In genomic region chr13:21200043-21200999, GRCm38 (mm10) we compare ENCODE assay signal across 8 mouse cellular contexts. TPM values are rescaled to one million over a fixed set of nuclear protein-coding genes. Genes with fewer than 3 reads are reported as not detected.
A peak's percentile ranks its signal among the peaks of the same experiment; 100 is the strongest.
DNase-seq lines count a peak whose midpoint lies in the region; ATAC-seq and TF ChIP-seq lines count a peak whose summit lies in the region.

No protein-coding gene starts in this region.

- peak; percentile 77 for TF ChIP-seq CTCF in ES-Bruce4 (IDR thresholded peaks at IDR 0.05; ENCODE audit: low read depth, low read length)
- peak; percentile 82 for TF ChIP-seq CTCF in lung, adult 2 months (IDR thresholded peaks at IDR 0.05; ENCODE audit: insufficient read depth, low read length)

- no peak overlapping the region for H3K27ac ChIP-seq in ES-Bruce4 (ENCODE audit: insufficient read depth, low read length)
- H3K27ac ChIP-seq in forebrain, embryonic 14.5 days (ENCODE audit: low read depth, low read length) = no peak overlapping the region; the same call in 1 of the 2 replicates

- TF ChIP-seq POLR2A in ES-Bruce4 (IDR thresholded peaks at IDR 0.05; ENCODE audit: insufficient read depth, low read length) = no peak
- TF ChIP-seq POLR2A in lung, adult 2 months (IDR thresholded peaks at IDR 0.05; ENCODE audit: borderline replicate concordance, extremely low read depth, low read depth, low read length) = no peak

- H3K27me3 ChIP-seq in ES-Bruce4 (ENCODE audit: control insufficient read depth, insufficient read depth, low read length, poor library complexity, severe bottlenecking) = no peaks in the 10 kb centered on the region
- no peaks in the 10 kb centered on the region for H3K27me3 ChIP-seq in forebrain, embryonic 14.5 days (replicated peaks; ENCODE audit: control insufficient read depth, insufficient read depth, low read length)

- H3K9ac ChIP-seq in ES-Bruce4 (ENCODE audit: low read depth, poor library complexity, severe bottlenecking) = peak overlapping the region; percentile 58
- peak overlapping the region; percentile 66 for H3K9ac ChIP-seq in forebrain, embryonic 14.5 days (ENCODE audit: low read length)

- peaks cover 3% of the 10 kb centered on the region; the same call in 1 of the 2 replicates for H3K9me3 ChIP-seq in ES-Bruce4 (replicated peaks; ENCODE audit: control insufficient read depth, insufficient read depth, low read length, poor library complexity, severe bottlenecking)
- H3K9me3 ChIP-seq in forebrain, embryonic 14.5 days (replicated peaks; ENCODE audit: control insufficient read depth, low read length) = no peaks in the 10 kb centered on the region

- no peak for TF ChIP-seq EP300 in ES-Bruce4 (IDR thresholded peaks at IDR 0.05; ENCODE audit: insufficient read depth, low read depth, low read length)

- WGBS in forebrain, embryonic 14.5 days = 4% methylated on average over 48 of the region's 48 CpGs
- WGBS in lung, adult 2 months = 4% methylated on average over 48 of the region's 48 CpGs

- peak; percentile 96 for DNase-seq in forebrain, embryonic 14.5 days (ENCODE audit: low spot score)
- DNase-seq in heart, postnatal 25 days (ENCODE audit: low spot score) = peak; percentile 80
- peak; percentile 93 to 98 for DNase-seq in layer of hippocampus, adult 18-20 months (ENCODE audit: low spot score in 2 of 2)
- peak; percentile 95 for DNase-seq in lung, adult 2 months
- peak; percentile 71 to 81 for DNase-seq in thymus, adult 18-20 months

- peak overlapping the region; percentile 90 for H3K4me3 ChIP-seq in ES-Bruce4 (ENCODE audit: low read depth, low read length)
- peak overlapping the region; percentile 66 for H3K4me3 ChIP-seq in forebrain, embryonic 14.5 days (ENCODE audit: low read depth, low read length)
- H3K4me3 ChIP-seq in lung, adult 2 months (replicated peaks; ENCODE audit: extremely low read depth, low read depth, low read length) = peak overlapping the region; percentile 93

- peak; percentile 91 for ATAC-seq in cerebellum, adult (ENCODE audit: insufficient number of reproducible peaks, low FRiP score, low TSS enrichment)
- ATAC-seq in forebrain, embryonic 14.5 days = peak; percentile 98
- ATAC-seq in neutrophil, adult 5-6 weeks (ENCODE audit: extremely low read depth, insufficient number of reproducible peaks, low FRiP score, poor library complexity, severe bottlenecking) = peak; percentile 89

- H3K4me2 ChIP-seq in forebrain, embryonic 14.5 days (ENCODE audit: low read length) = peak overlapping the region; percentile 60

- H3K4me1 ChIP-seq in ES-Bruce4 (ENCODE audit: control insufficient read depth, insufficient read depth, low read length) = peaks cover 1% of the 10 kb centered on the region
- no peaks in the 10 kb centered on the region; the same call in 1 of the 2 replicates for H3K4me1 ChIP-seq in forebrain, embryonic 14.5 days (ENCODE audit: control insufficient read depth, insufficient read depth, low read length)
- H3K4me1 ChIP-seq in lung, adult 2 months (ENCODE audit: control insufficient read depth, insufficient read depth, low read length) = peaks cover 2% of the 10 kb centered on the region; the same call in 1 of the 2 replicates

- no peaks in the 10 kb centered on the region for H3K36me3 ChIP-seq in ES-Bruce4 (ENCODE audit: control insufficient read depth, insufficient read depth, low read length, poor library complexity, severe bottlenecking)
- peaks cover 4% of the 10 kb centered on the region; the same call in 1 of the 2 replicates for H3K36me3 ChIP-seq in forebrain, embryonic 14.5 days (ENCODE audit: control insufficient read depth, insufficient read depth, low read length)

- intact Hi-C loops in heart, postnatal 25 days (cut with DNase I) = loop anchor here (1.0 to 2.0 kb wide), 4 partner anchors 15 to 126 kb away; no protein-coding TSS in a partner anchor

RNA-seq across cellular contexts. Expression of gene Trim27, which starts 21.1 kb away (rescaled TPM):
- 117 and 128 TPM in 2 replicates for polyA plus RNA-seq in ES-Bruce4 (2011; ENCODE audit: insufficient read depth, insufficient read length, low read depth, missing spikeins)
- polyA plus RNA-seq in forebrain, embryonic 14.5 days (2014; fragmentation: Nextera tagmentation; extraction: Ambion mirVana) = 80.7 and 82.3 TPM in 2 replicates
- 10 to 100 TPM; 18.8 to 19.0 TPM for total RNA-seq in heart, postnatal 25 days (2021)
- total RNA-seq in layer of hippocampus, adult 18-20 months (2021) = 10 to 100 TPM; 42.0 to 45.1 TPM
- polyA plus RNA-seq in lung, adult 2 months (2012; rRNA removed) = 34.8 and 53.5 TPM in 2 replicates
- 85.7 and 96.0 TPM in 2 replicates for total RNA-seq in neutrophil, adult 5-6 weeks (2017)

RNA-seq across cellular contexts. Expression of gene Olfr1368, which starts 54.7 kb away (rescaled TPM):
- polyA plus RNA-seq in ES-Bruce4 (2011; ENCODE audit: insufficient read depth, insufficient read length, low read depth, missing spikeins) = not detected in 2 replicates
- not detected in 2 replicates for polyA plus RNA-seq in forebrain, embryonic 14.5 days (2014; fragmentation: Nextera tagmentation; extraction: Ambion mirVana)
- not detected for total RNA-seq in heart, postnatal 25 days (2021)
- total RNA-seq in layer of hippocampus, adult 18-20 months (2021) = not detected
- polyA plus RNA-seq in lung, adult 2 months (2012; rRNA removed) = not detected in 2 replicates
- not detected in 2 replicates for total RNA-seq in neutrophil, adult 5-6 weeks (2017)
